ENCODE assay signal across 13 mouse cellular contexts in the genomic region with DNA sequence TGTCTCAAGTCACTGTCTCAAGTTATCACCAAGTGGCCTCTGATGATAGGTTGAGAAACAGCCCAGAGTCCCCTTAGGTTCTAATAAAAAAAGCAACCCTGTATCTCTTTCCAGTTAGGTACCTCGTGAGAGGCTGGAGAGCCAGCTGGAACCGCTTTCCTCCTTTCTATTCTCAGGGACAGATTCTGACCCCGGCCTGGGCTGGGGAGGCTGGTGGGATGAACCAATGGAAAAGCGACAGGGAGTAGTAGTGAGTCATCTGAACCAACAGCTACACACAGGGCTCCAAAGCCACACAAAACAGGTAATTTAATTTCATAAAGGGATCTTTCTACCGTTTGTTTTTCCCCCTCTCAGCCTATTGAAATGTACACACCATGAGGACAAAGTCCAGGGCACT. TPM values are rescaled to one million over a fixed set of nuclear protein-coding genes. Genes with fewer than 3 reads are reported as not detected.
DNase-seq lines count a peak whose midpoint lies in the region; ATAC-seq lines count a peak whose summit lies in the region.
"Had no signal": no experiment of that assay in that cellular context is flagged by ENCODE, and none has a peak within 500 bp of the region (broad histone marks: within the 10 kb centered on the region; RNA-seq: fewer than 3 reads in every experiment).

No protein-coding gene starts in this region.

- no peak overlapping the region for H3K4me2 ChIP-seq in heart, embryonic 11.5 days
- H3K4me2 ChIP-seq in neural tube, embryonic 14.5 days (ENCODE audit: low read depth, low read length), result no peak overlapping the region
- H3K4me2 ChIP-seq in intestine, embryonic 16.5 days (ENCODE audit: low read depth, low read length), result no peak overlapping the region
- H3K4me2 ChIP-seq: embryonic facial prominence, embryonic 12.5 days; lung, embryonic 15.5 days had no signal

- WGBS in heart, embryonic 11.5 days (ENCODE audit: insufficient replicate concordance), result 54% methylated on average over 5 of the region's 5 CpGs
- 54% methylated on average over 5 of the region's 5 CpGs for WGBS in neural tube, embryonic 14.5 days
- 29% methylated on average over 5 of the region's 5 CpGs for WGBS in intestine, embryonic 16.5 days

- peaks cover 5% of the 10 kb centered on the region; the same call in 1 of the 2 replicates for H3K4me1 ChIP-seq in heart, embryonic 11.5 days (ENCODE audit: control insufficient read depth, insufficient read depth, low read length)
- H3K4me1 ChIP-seq in neural tube, embryonic 14.5 days (ENCODE audit: control insufficient read depth, insufficient read depth, low read length), result peaks cover 17% of the 10 kb centered on the region; the same call in 1 of the 2 replicates
- 0 out of 2 replicates have a peak, but pooled peaks cover 5% of the 10 kb centered on the region for H3K4me1 ChIP-seq in intestine, embryonic 16.5 days (ENCODE audit: control insufficient read depth, insufficient read depth, low read length)
- H3K4me1 ChIP-seq: lung, embryonic 15.5 days had no signal

- no peak overlapping the region for H3K4me3 ChIP-seq in heart, embryonic 11.5 days (ENCODE audit: low read depth, low read length)
- H3K4me3 ChIP-seq in neural tube, embryonic 14.5 days (ENCODE audit: low read depth, low read length), result no peak overlapping the region
- no peak overlapping the region for H3K4me3 ChIP-seq in intestine, embryonic 16.5 days (ENCODE audit: low read length)
- H3K4me3 ChIP-seq: embryonic facial prominence, embryonic 12.5 days; lung, embryonic 15.5 days had no signal

- no peaks in the 10 kb centered on the region for H3K36me3 ChIP-seq in heart, embryonic 11.5 days (ENCODE audit: control insufficient read depth, insufficient read depth, low read length)
- no peaks in the 10 kb centered on the region for H3K36me3 ChIP-seq in neural tube, embryonic 14.5 days (ENCODE audit: control insufficient read depth, insufficient read depth, low read length)
- no peaks in the 10 kb centered on the region for H3K36me3 ChIP-seq in intestine, embryonic 16.5 days (ENCODE audit: control insufficient read depth, insufficient read depth, low read length)
- H3K36me3 ChIP-seq: embryonic facial prominence, embryonic 12.5 days; lung, embryonic 15.5 days had no signal

- intact Hi-C loops in left cerebral cortex, postnatal 14 days (cut with DNase I), result no loop called here

- DNase-seq in heart, adult 11 months, result peak; percentile 97
- DNase-seq in neural tube, embryonic 10.5 days (ENCODE audit: extremely low spot score, low spot score), result no peak
- DNase-seq in left cerebral cortex, postnatal 14 days (ENCODE audit: low spot score in 2 of 2), result no peak
- no peak for DNase-seq in retina, postnatal 1 day
- no peak for DNase-seq in frontal cortex, postnatal 25 days (ENCODE audit: low spot score in 2 of 2)
- DNase-seq: gastrocnemius, postnatal 10 days; kidney, adult 2 months had no signal

- ATAC-seq in heart, embryonic 11.5 days (replicated peaks; ENCODE audit: insufficient number of reproducible peaks, low FRiP score, low TSS enrichment), result no peak
- ATAC-seq in neural tube, embryonic 14.5 days (ENCODE audit: low read depth), result no peak
- ATAC-seq in intestine, embryonic 16.5 days, result peak; percentile 93
- ATAC-seq: CD4-positive, CD25-positive, alpha-beta regulatory T cell, adult 4 months had no signal

- no peak overlapping the region for H3K27ac ChIP-seq in heart, embryonic 11.5 days (ENCODE audit: low read depth, low read length)
- H3K27ac ChIP-seq in neural tube, embryonic 14.5 days (ENCODE audit: low read depth, low read length), result 0 out of 2 replicates have a peak overlapping the region, but pooled peaks have one; percentile 35
- no peak overlapping the region for H3K27ac ChIP-seq in intestine, embryonic 16.5 days (ENCODE audit: low read length)
- H3K27ac ChIP-seq: embryonic facial prominence, embryonic 12.5 days; lung, embryonic 15.5 days had no signal

- H3K27me3 ChIP-seq in heart, embryonic 11.5 days (ENCODE audit: control insufficient read depth, insufficient read depth, low read length), result no peaks in the 10 kb centered on the region
- H3K27me3 ChIP-seq in neural tube, embryonic 14.5 days (ENCODE audit: control insufficient read depth, insufficient read depth, low read length), result no peaks in the 10 kb centered on the region
- H3K27me3 ChIP-seq in intestine, embryonic 16.5 days (replicated peaks; ENCODE audit: control insufficient read depth, insufficient read depth, low read length), result no peaks in the 10 kb centered on the region
- H3K27me3 ChIP-seq: embryonic facial prominence, embryonic 12.5 days; lung, embryonic 15.5 days had no signal

- H3K9me3 ChIP-seq in heart, embryonic 11.5 days (replicated peaks; ENCODE audit: control insufficient read depth, low read length), result no peaks in the 10 kb centered on the region
- H3K9me3 ChIP-seq in neural tube, embryonic 14.5 days (ENCODE audit: control insufficient read depth, low read length), result no peaks in the 10 kb centered on the region
- H3K9me3 ChIP-seq in intestine, embryonic 16.5 days (ENCODE audit: control insufficient read depth, low read length), result no peaks in the 10 kb centered on the region
- H3K9me3 ChIP-seq: embryonic facial prominence, embryonic 12.5 days; lung, embryonic 15.5 days had no signal

- H3K9ac ChIP-seq in heart, embryonic 11.5 days (ENCODE audit: low read depth, low read length), result no peak overlapping the region
- H3K9ac ChIP-seq in neural tube, embryonic 14.5 days (replicated peaks; ENCODE audit: low read depth, low read length), result no peak overlapping the region
- H3K9ac ChIP-seq in intestine, embryonic 16.5 days (ENCODE audit: low read depth, low read length), result no peak overlapping the region
- H3K9ac ChIP-seq: embryonic facial prominence, embryonic 12.5 days; lung, embryonic 15.5 days had no signal

RNA-seq across cellular contexts. Expression of a gene that starts 56.7 kb away (rescaled TPM):
- not detected in 2 replicates for polyA plus RNA-seq in heart, embryonic 11.5 days (2014; fragmentation: Nextera tagmentation; extraction: Ambion mirVana)
- 1.4 and 1.8 TPM in 2 replicates for polyA plus RNA-seq in neural tube, embryonic 14.5 days (2014; fragmentation: Nextera tagmentation; extraction: Ambion mirVana)
- polyA plus RNA-seq in intestine, embryonic 16.5 days (2015; fragmentation: Nextera tagmentation; extraction: Ambion mirVana), result 0.35 and 0.54 TPM in 2 replicates
- total RNA-seq in left cerebral cortex, postnatal 14 days (2021), result 1 to 10 TPM; 4.0 to 4.2 TPM
- total RNA-seq: gastrocnemius, postnatal 10 days had no signal
- polyA plus RNA-seq: CD4-positive, CD25-positive, alpha-beta regulatory T cell, adult 4 months had no signal
